Mouse (Mus musculus): ENCODE measurements around the gene Rsu1.

GRCm38 (mm10) chr2:13233254-13233835, 37.9 kb downstream of the Rsu1 start:
- TF ChIP-seq CTCF (IDR thresholded peaks at IDR 0.05; ENCODE audit: borderline replicate concordance, extremely low read depth, insufficient read depth, insufficient read length), result no peak
- TF ChIP-seq POLR2A (IDR thresholded peaks at IDR 0.05; ENCODE audit: borderline replicate concordance, extremely low read depth, insufficient read depth, insufficient read length, poor library complexity, severe bottlenecking), result no peak
